Mouse (Mus musculus) Patski (cell line): ENCODE data around the gene Gfm1. TPM values are rescaled to one million over a fixed set of nuclear protein-coding genes. Genes with fewer than 3 reads are reported as not detected.

ENCODE experiments used
- ATAC-seq: fragments of 100-300 bp; one replicate; pipeline ENCODE4 v1.8.0; 2021
- CTCF ChIA-PET: fragments of 350-600 bp; sonication (Branson Sonifier 250); formaldehyde crosslinking; loops from one replicate; lab custom pipeline; 2022; ENCODE audit warnings: inconsistent platforms; lab: Charles Lee
- POLR2A ChIA-PET: fragments of 350-600 bp; sonication (Branson Sonifier 250); formaldehyde crosslinking; loops from one replicate; lab custom pipeline; 2022; ENCODE audit warnings: antibody characterized with exemption, inconsistent platforms; lab: Charles Lee
- DNase-seq: peaks from one replicate; pipeline ENCODE4 v3.0.0-alpha.2; 2011; ENCODE audit warnings: low read depth, low spot score
- H3K27me3 ChIP-seq: fragments of 371-371 bp; one replicate; pipeline ENCODE4 v1.5.1; 2021
- CTCF ChIP-seq: fragments of 100-300 bp; IDR thresholded peaks from one replicate; pipeline ENCODE4 v1.5.1; 2021
- in situ Hi-C: fragments of 300-500 bp; cut with MboI; formaldehyde crosslinking; loops from 3 replicates; pipeline ENCODE4 v1.11.1; 2018; ENCODE audit warnings: low pct_unique_long_range_greater_than_20kb, mixed read lengths
- polyA plus RNA-seq: library from polyadenylated mRNA; unstranded; gene quantifications from one replicate; pipeline ENCODE4 v1.2.3, GENCODE M21; 2021

The Gfm1 gene
- polyA plus RNA-seq, 1 experiment from 2014 or later = 150 TPM

GRCm38 (mm10) chr3:67492086-67492869, 62.4 kb downstream of the Gfm1 start:
- ATAC-seq (no peak), DNase-seq (no peak)
- peaks cover 12% of the 10 kb centered on the region for H3K27me3 ChIP-seq
- CTCF ChIA-PET = interaction anchor here (0.8 to 1.8 kb wide), 8 partner anchors 9 to 76 kb away, joined by 3 to 9 read pairs (median 4); no protein-coding TSS in a partner anchor
- in situ Hi-C loops = no loop called here
- POLR2A ChIA-PET = interaction anchor here (0.6 to 0.8 kb wide), 3 partner anchors 24 to 65 kb away, joined by 3 to 4 read pairs (median 4); no protein-coding TSS in a partner anchor
- TF ChIP-seq CTCF = no peak

GRCm38 (mm10) chr3:67493132-67493531, 63.2 kb downstream of the Gfm1 start:
- TF ChIP-seq CTCF = no peak
- ChIA-PET CTCF (interaction anchor here (0.8 to 1.8 kb wide), 9 partner anchors 8 to 75 kb away, joined by 3 to 9 read pairs (median 3); no protein-coding TSS in a partner anchor), POLR2A (interaction anchor here (0.6 kb wide), 1 partner anchor 64 kb away, joined by 4 read pairs; no protein-coding TSS in a partner anchor)
- peaks cover 4% of the 10 kb centered on the region for H3K27me3 ChIP-seq
- DNase-seq (no peak), ATAC-seq (no peak)
- in situ Hi-C loops = no loop called here

- ChIA-PET POLR2A (no interaction called here), CTCF (no interaction called here)
- no peak for TF ChIP-seq CTCF
- no peak for ATAC-seq
- in situ Hi-C loops = no loop called here
- no peak for DNase-seq
- no peaks in the 10 kb centered on the region for H3K27me3 ChIP-seq
These were observed 66.4 kb downstream of the Gfm1 start for GRCm38 (mm10) chr3:67496310-67496709.

- ChIA-PET POLR2A (no interaction called here), CTCF (interaction anchor here (1.0 to 1.8 kb wide), 3 partner anchors 15 to 1219 kb away, joined by 3 to 7 read pairs (median 3); no protein-coding TSS in a partner anchor)
- peak; percentile 72 for ATAC-seq
- peak; percentile 30 for DNase-seq
- no peak for TF ChIP-seq CTCF
- in situ Hi-C loops = no loop called here
- no peaks in the 10 kb centered on the region for H3K27me3 ChIP-seq
These were observed 68.1 kb downstream of the Gfm1 start for GRCm38 (mm10) chr3:67497998-67498397.

GRCm38 (mm10) chr3:67498773-67499405, 69.0 kb downstream of the Gfm1 start:
- H3K27me3 ChIP-seq = no peaks in the 10 kb centered on the region
- ATAC-seq = no peak
- in situ Hi-C loops = no loop called here
- DNase-seq = no peak
- CTCF ChIA-PET = interaction anchor here (1.0 to 1.8 kb wide), 3 partner anchors 14 to 1219 kb away, joined by 3 to 7 read pairs (median 3); no protein-coding TSS in a partner anchor
- POLR2A ChIA-PET = interaction anchor here (0.6 kb wide), 1 partner anchor 902 kb away, joined by 4 read pairs; no protein-coding TSS in a partner anchor
- TF ChIP-seq CTCF = no peak

- DNase-seq (no peak), ATAC-seq (no peak)
- in situ Hi-C loops = no loop called here
- H3K27me3 ChIP-seq = no peaks in the 10 kb centered on the region
- POLR2A ChIA-PET = interaction anchor here (0.6 kb wide), 1 partner anchor 1546 kb away, joined by 4 read pairs; no protein-coding TSS in a partner anchor
- TF ChIP-seq CTCF = no peak
- CTCF ChIA-PET = interaction anchor here (1.7 to 1.8 kb wide), 2 partner anchors 14 to 25 kb away, joined by 3 to 7 read pairs; no protein-coding TSS in a partner anchor
These were observed 69.5 kb downstream of the Gfm1 start for GRCm38 (mm10) chr3:67499406-67499791.

GRCm38 (mm10) chr3:67503878-67504277, 74.0 kb downstream of the Gfm1 start:
- DNase-seq = no peak
- H3K27me3 ChIP-seq = no peaks in the 10 kb centered on the region
- POLR2A ChIA-PET = no interaction called here
- TF ChIP-seq CTCF = no peak
- CTCF ChIA-PET = interaction anchor here (0.9 to 1.8 kb wide), 6 partner anchors 9 to 64 kb away, joined by 3 to 8 read pairs (median 4); no protein-coding TSS in a partner anchor
- no peak for ATAC-seq
- in situ Hi-C loops = no loop called here

GRCm38 (mm10) chr3:67505286-67505685, 75.4 kb downstream of the Gfm1 start:
- CTCF ChIA-PET = no interaction called here
- peak; percentile 33 for DNase-seq
- TF ChIP-seq CTCF = no peak
- no peaks in the 10 kb centered on the region for H3K27me3 ChIP-seq
- POLR2A ChIA-PET = no interaction called here
- in situ Hi-C loops = no loop called here
- peak; percentile 77 for ATAC-seq

GRCm38 (mm10) chr3:67508216-67508892, 78.5 kb downstream of the Gfm1 start:
- DNase-seq (no peak), ATAC-seq (no peak)
- ChIA-PET CTCF (interaction anchor here (1.1 to 1.3 kb wide), 3 partner anchors 15 to 60 kb away, joined by 3 read pairs; no protein-coding TSS in a partner anchor), POLR2A (interaction anchor here (0.7 kb wide), 1 partner anchor 1338 kb away, joined by 3 read pairs; no protein-coding TSS in a partner anchor)
- peaks cover under 1% of the 10 kb centered on the region for H3K27me3 ChIP-seq
- no peak for TF ChIP-seq CTCF
- in situ Hi-C loops = no loop called here

- CTCF ChIA-PET = interaction anchor here (0.7 to 2.9 kb wide), 27 partner anchors 9 to 533 kb away, joined by 3 to 50 read pairs (median 5); partner anchors contain the start of gene Lxn
- POLR2A ChIA-PET = no interaction called here
- peak; percentile 69 for ATAC-seq
- in situ Hi-C loops = loop anchor here (5.0 to 10.0 kb wide), 2 partner anchors 49 to 532 kb away; no protein-coding TSS in a partner anchor
- H3K27me3 ChIP-seq = peaks cover 41% of the 10 kb centered on the region
- TF ChIP-seq CTCF = peak; percentile 92
- DNase-seq = no peak
These were observed 82.9 kb downstream of the Gfm1 start for GRCm38 (mm10) chr3:67512807-67513206.
